Mouse (Mus musculus) adrenal gland, postnatal 4 days (tissue): ENCODE results near the gene AI467606. TPM values are rescaled to one million over a fixed set of nuclear protein-coding genes. Genes with fewer than 3 reads are reported as not detected.

Experiments used
- DNase-seq, 2 experiments: peaks; one replicate each; pipeline ENCODE4 v3.0.0; 2021 to 2022; ENCODE audit warnings: low spot score in 2 of 2, mixed read lengths in 2 of 2
- microRNA-seq: library from miRNA; unstranded; fragments of <30 nt; microRNA quantifications from one replicate; pipeline ENCODE4 v1.2.0, GENCODE M21; 2021
- total RNA-seq, 2 experiments: library from RNA; stranded (reverse); gene quantifications; 2 replicates each; pipeline ENCODE4 v1.2.3; 2021

Gene AI467606
- total RNA-seq, 2 experiments from 2014 or later: 1.9 to 2.0 TPM

- DNase-seq: no peak
These were observed 27.7 kb downstream of the AI467606 start for GRCm38 (mm10) chr7:127118671-127119445.

GRCm38 (mm10) chr7:127121061-127121910, 30.1 kb downstream of the AI467606 start:
- no peak for DNase-seq

GRCm38 (mm10) chr7:127121911-127122270, 30.7 kb downstream of the AI467606 start, which contains the start of gene Qprt:
TSS of gene Qprt (minus strand) at chr7:127122226.
- DNase-seq: no peak

DNA sequence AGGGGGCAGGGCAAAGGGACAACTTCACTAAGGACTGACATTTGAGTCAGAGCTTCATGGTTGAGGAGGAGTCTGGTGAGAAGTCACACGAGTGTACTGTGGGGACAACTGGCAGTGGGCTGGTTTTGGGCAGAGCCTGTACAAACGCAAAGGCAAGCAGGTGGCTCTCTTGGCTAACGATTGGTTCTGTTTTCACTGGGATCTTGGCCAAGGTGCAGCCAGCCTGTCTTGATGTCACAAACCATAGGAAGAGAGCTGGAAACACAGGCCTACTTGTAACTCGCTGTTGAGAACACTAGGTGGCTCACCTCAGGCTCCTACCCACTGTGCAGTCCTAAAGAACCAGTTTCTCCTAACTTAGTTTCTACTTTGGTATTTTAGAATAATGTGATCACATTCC, 38.5 kb downstream of the AI467606 start:
- DNase-seq: no peak

DNA sequence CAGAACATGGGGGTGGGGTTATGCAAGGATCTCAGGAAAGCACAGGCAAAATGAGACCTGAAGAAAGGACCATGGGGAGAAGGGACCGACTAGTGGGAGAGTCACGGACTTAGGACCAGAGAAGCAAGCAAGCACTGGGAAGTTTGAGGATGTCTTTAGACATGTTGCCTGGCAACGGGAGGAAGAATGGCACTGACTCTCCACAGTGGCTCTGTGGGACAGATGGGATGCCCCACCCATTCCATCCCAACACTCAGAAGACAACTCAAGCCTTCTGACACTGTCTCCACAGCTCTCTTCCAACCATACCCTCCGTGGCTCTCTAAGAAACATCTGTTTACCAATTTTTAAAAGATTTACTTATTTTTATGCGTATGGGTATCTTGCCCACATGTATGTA, 42.0 kb downstream of the AI467606 start:
- DNase-seq: no peak

- DNase-seq: no peak
These were observed 43.8 kb downstream of the AI467606 start for GRCm38 (mm10) chr7:127134821-127135447.

DNA sequence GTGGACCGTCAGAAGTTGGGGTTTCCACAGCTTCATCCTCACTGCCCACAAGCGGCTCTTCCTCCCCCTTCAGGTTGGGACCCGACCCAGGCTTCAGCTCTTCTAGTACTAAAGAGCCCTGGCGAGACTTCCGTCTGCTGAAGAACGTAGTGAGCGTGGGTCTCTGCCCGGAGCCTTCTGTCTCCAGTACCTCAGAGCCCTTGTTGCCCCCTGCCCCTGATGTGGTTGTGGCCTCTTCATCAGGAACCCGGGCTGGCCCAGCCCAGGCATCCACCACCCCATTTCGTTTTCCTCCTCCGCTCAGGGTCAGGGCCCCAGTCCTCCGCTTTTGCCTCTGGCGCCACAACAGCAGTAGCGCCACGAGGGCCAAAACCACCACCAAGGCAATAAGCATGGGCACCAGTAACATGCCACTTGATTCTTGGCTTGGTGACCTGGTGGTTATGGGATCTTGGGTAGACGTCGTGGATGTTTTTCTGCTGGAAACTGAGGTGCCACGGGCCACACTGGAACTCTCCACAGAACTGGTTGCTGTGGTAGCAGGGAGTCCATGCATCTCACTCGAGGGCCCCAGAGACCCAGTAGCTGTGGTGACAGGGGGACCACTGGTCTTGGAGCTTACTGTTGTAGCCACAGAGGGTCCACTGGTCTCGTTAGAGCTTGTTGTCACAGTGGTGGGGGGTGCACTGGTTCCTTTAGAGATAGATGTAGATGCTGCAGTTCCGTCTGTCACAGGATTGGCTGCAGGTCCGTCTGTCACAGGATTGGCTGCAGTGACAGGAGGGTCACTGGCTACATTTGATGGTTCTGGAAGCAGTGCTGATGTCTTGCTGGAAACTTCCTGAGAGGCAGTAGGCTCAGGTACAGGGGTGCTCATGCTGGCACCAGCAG, 45.3 kb downstream of the AI467606 start:
- no peak for DNase-seq

GRCm38 (mm10) chr7:127137262-127138017, 46.3 kb downstream of the AI467606 start, which contains the start of gene Spn:
TSS of gene Spn (minus strand) at chr7:127137823.
- no peak for DNase-seq

GRCm38 (mm10) chr7:127139100-127139499, 47.9 kb downstream of the AI467606 start:
- DNase-seq: no peak

DNA sequence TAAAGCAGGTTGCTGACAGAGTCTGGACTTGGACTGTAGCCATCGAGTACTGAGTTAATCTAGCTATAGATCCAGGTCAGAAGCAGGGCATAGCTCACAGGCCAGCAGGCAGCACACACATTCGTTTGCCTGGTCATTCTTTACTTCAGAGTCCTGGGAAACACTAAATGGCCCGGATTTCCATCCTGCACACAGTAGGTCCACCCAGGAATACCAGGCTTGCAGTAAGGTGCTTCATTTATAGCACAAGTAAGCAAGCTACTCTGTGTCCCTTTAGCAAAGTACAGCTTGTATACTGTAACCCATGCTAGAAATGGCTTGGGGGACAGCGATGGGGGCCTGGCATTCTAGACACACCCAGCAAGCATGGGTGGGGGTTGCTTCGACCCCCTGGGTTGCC, 48.4 kb downstream of the AI467606 start:
- no peak for DNase-seq

DNA sequence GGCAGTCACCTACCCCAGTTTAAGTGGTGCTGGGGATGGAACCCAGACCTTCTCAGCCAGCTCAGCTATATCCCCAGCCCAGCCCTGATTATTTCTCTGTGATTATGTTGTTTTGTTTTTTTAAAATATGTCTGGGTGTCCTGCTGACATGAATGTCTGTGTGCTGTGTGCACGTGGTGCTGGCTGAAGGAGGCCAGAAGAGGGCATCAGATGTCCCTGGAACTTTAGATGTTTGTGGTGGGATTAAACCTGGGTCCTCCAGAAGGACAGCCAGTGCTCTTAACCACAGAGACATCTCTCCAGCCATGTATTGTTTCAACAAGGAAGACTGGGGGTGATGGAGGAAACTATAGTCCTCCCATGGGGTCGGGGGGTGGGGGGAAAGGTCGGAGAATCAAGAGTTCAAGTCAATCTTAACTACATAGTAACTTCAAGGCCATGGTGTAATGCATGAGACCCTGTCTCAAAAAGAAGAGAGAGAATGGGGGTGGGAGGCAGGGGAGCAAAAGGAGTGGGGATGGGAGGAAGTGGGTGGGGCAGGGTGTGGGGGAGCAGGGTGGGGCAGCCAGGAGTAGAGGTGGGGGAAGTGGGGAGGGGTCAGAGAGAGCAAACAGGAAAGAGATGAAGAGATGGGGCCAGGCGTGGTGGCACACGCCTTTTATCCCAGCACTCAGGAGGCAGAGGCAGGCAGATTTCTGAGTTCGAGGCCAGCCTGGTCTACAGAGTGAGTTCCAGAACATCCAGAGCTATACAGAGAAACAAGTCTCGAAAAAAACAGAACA, 49.7 kb downstream of the AI467606 start:
- DNase-seq: no peak

- no peak for DNase-seq
These were observed 51.1 kb downstream of the AI467606 start for GRCm38 (mm10) chr7:127142214-127142613.

DNA sequence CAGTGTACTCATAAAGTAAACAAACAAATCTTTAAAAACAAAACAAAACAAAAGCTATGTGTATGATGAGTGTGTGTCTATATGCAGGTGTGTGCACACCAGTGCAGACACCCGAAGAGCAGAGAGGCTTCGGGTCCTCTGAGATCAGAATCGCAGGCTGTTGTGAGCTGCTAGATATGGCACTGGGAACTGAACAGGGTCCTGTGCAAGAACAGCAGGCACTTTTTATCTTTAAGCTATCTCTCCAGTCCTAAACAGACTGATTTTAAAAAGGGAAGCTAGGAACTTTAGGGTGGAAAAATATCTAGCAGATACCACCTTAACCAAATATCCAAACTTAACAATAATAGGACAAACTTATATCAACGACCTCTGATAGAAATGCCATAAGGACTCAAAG, 51.5 kb downstream of the AI467606 start:
- DNase-seq: no peak

Small RNAs within 50 kb of the gene (microRNA-seq; reads per million reads assigned to microRNA genes)
- gene Gm44343: not detected

Other genes with a start within 250 kb of the AI467606 start
- 1 to 10 TPM; 3.1 to 3.6 TPM for gene Doc2a, start 243.9 kb upstream of the AI467606 start, total RNA-seq
- gene Hirip3, start 229.4 kb upstream of the AI467606 start, total RNA-seq: 10 to 100 TPM; 32.3 to 41.4 TPM
- 10 to 100 TPM; 49.7 to 51.9 TPM for gene Ino80e, start 229.0 kb upstream of the AI467606 start, total RNA-seq
- 100 to 1,000 TPM; 104 to 108 TPM for gene Taok2, start 206.7 kb upstream of the AI467606 start, total RNA-seq
- gene Tmem219, start 168.4 kb upstream of the AI467606 start, total RNA-seq: 10 to 100 TPM; 34.9 to 39.0 TPM
- gene Kctd13, start 162.5 kb upstream of the AI467606 start, total RNA-seq: 10 to 100 TPM; 27.3 to 28.5 TPM
- 1 to 10 TPM; 3.0 to 3.7 TPM for gene Asphd1, start 141.8 kb upstream of the AI467606 start, total RNA-seq
- 10 to 100 TPM; 97.6 to 97.9 TPM for gene Sez6l2, start 140.8 kb upstream of the AI467606 start, total RNA-seq
- 10 to 100 TPM; 86.8 to 91.0 TPM for gene Cdipt, start 115.4 kb upstream of the AI467606 start, total RNA-seq
- gene Cdiptos, start 115.3 kb upstream of the AI467606 start, total RNA-seq: 1 to 10 TPM; 1.9 to 2.5 TPM
- gene Mvp, start 76.7 kb upstream of the AI467606 start, total RNA-seq: 10 to 100 TPM; 67.1 to 68.4 TPM
- 1 to 10 TPM; 3.5 to 8.3 TPM for gene Pagr1b, start 74.9 kb upstream of the AI467606 start, total RNA-seq
- 10 to 100 TPM; 12.4 to 15.4 TPM for gene Pagr1a, start 74.0 kb upstream of the AI467606 start, total RNA-seq
- 10 to 100 TPM; 34.8 to 36.6 TPM for gene Gm42742, start 70.3 kb upstream of the AI467606 start, total RNA-seq
- 10 to 100 TPM in 1 of 2 experiments, 1 to 10 TPM in 1; 7.4 to 11.1 TPM for gene Prrt2, start 70.1 kb upstream of the AI467606 start, total RNA-seq
- 100 to 1,000 TPM; 240 to 256 TPM for gene Maz, start 64.3 kb upstream of the AI467606 start, total RNA-seq
- gene Kif22, start 48.9 kb upstream of the AI467606 start, total RNA-seq: 10 to 100 TPM; 45.2 to 45.9 TPM
- 100 to 1,000 TPM in 1 of 2 experiments, not detected in 1; 137 TPM for gene Zg16, start 4.0 kb upstream of the AI467606 start, total RNA-seq
- 10 to 100 TPM in 1 of 2 experiments, 1 to 10 TPM in 1; 5.7 to 12.0 TPM for gene Qprt, start 30.9 kb downstream of the AI467606 start, total RNA-seq
- 1 to 10 TPM; 1.8 to 2.1 TPM for gene Spn, start 46.5 kb downstream of the AI467606 start, total RNA-seq
- gene Cd2bp2, start 104.7 kb downstream of the AI467606 start, total RNA-seq: 10 to 100 TPM; 77.6 to 84.4 TPM
- 10 to 100 TPM; 57.9 to 58.5 TPM for gene Tbc1d10b, start 117.1 kb downstream of the AI467606 start, total RNA-seq
- 100 to 1,000 TPM; 268 to 794 TPM for gene Mylpf, start 117.5 kb downstream of the AI467606 start, total RNA-seq
- gene Zfp553, start 141.7 kb downstream of the AI467606 start, total RNA-seq: 10 to 100 TPM; 18.3 to 19.3 TPM
- 10 to 100 TPM; 12.6 to 14.5 TPM for gene Sept1, start 141.8 kb downstream of the AI467606 start, total RNA-seq
- gene Zfp771, start 152.9 kb downstream of the AI467606 start, total RNA-seq: 10 to 100 TPM; 36.3 to 39.2 TPM
- gene Dctpp1, start 169.3 kb downstream of the AI467606 start, total RNA-seq: 10 to 100 TPM; 63.5 to 68.3 TPM
- gene Sephs2, start 182.7 kb downstream of the AI467606 start, total RNA-seq: 100 to 1,000 TPM in 1 of 2 experiments, 10 to 100 TPM in 1; 92.8 to 115 TPM
- 1 to 10 TPM; 3.0 to 3.4 TPM for gene Itgal, start 204.9 kb downstream of the AI467606 start, total RNA-seq